8 mouse cellular contexts compared by ENCODE assay signal in the genomic region with DNA sequence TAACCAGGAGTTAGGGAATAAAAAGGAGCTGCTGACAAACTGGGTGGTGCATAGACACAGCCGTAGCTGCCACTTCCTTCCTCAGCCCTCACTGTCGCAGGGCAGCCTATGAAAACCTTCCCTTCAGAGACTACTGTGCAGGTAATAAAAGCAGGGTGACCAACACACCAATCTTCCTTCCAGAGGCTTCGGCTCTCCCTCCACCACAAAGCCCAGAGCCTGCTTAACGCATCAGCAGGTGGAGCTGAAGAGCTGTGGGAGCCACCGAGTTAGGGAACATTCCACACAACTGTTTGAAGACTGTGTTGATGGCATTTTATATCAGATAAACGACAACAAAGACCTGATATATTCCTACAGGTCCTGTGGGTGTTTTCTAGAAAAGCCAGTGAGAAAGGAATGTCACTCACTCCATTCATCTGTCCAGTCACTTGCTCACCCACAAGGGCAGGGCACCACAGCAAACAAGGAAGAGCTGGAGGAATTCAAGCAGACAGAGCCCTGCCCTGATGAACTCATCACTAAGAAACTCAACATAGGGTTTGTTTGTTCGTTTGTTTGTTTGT. TPM values are rescaled to one million over a fixed set of nuclear protein-coding genes. Genes with fewer than 3 reads are reported as not detected.
A peak's percentile ranks its signal among the peaks of the same experiment; 100 is the strongest.
DNase-seq lines count a peak whose midpoint lies in the region; ATAC-seq and TF ChIP-seq lines count a peak whose summit lies in the region.

No protein-coding gene starts in this region.

- no peak overlapping the region for H3K4me3 ChIP-seq in neural tube, embryonic 13.5 days
- H3K4me3 ChIP-seq in thymus, adult 2 months (ENCODE audit: control insufficient read depth, insufficient read depth, low read length) = no peak overlapping the region

- intact Hi-C loops in heart, postnatal 10 days (cut with DNase I) = loop anchor here (1.0 kb wide), 1 partner anchor 132 kb away; no protein-coding TSS in a partner anchor

- H3K4me1 ChIP-seq in neural tube, embryonic 13.5 days (replicated peaks) = peaks cover 6% of the 10 kb centered on the region
- H3K4me1 ChIP-seq in thymus, adult 2 months (replicated peaks; ENCODE audit: control insufficient read depth, insufficient read depth, low read length) = no peaks in the 10 kb centered on the region

- no peaks in the 10 kb centered on the region for H3K27me3 ChIP-seq in neural tube, embryonic 13.5 days
- H3K27me3 ChIP-seq in thymus, adult 2 months (ENCODE audit: control insufficient read depth, insufficient read depth, low read length) = no peaks in the 10 kb centered on the region

- no peak overlapping the region for H3K9ac ChIP-seq in neural tube, embryonic 13.5 days

- WGBS in neural tube, embryonic 13.5 days = 41% methylated on average over 7 of the region's 7 CpGs
- 20% methylated on average over 7 of the region's 7 CpGs for WGBS in thymus, adult 2 months

- TF ChIP-seq POLR2A in thymus, adult 2 months (IDR thresholded peaks at IDR 0.05; ENCODE audit: control insufficient read depth, extremely low read depth, insufficient read depth, low read length, poor library complexity) = no peak

- no peak overlapping the region for H3K27ac ChIP-seq in neural tube, embryonic 13.5 days (replicated peaks)
- H3K27ac ChIP-seq in thymus, adult 2 months (ENCODE audit: control insufficient read depth, insufficient read depth, low read length) = no peak overlapping the region

- H3K36me3 ChIP-seq in neural tube, embryonic 13.5 days = no peaks in the 10 kb centered on the region
- H3K36me3 ChIP-seq in thymus, adult 2 months (ENCODE audit: control insufficient read depth, insufficient read depth, low read length) = no peaks in the 10 kb centered on the region

- no peaks in the 10 kb centered on the region for H3K9me3 ChIP-seq in neural tube, embryonic 13.5 days

- DNase-seq in heart, postnatal 10 days = peak; percentile 21 to 25
- no peak for DNase-seq in heart, adult 8-10 months (ENCODE audit: low spot score)
- DNase-seq in neural tube, embryonic 10.5 days (ENCODE audit: extremely low spot score, low spot score) = no peak
- DNase-seq in retina, postnatal 1 day = peak; percentile 25
- DNase-seq in spleen, adult 18-20 months = no peak
- no peak for DNase-seq in thymus, adult 2 months

- ATAC-seq in neural tube, embryonic 13.5 days (ENCODE audit: low read depth) = peak; percentile 50; the same call in 1 of the 2 replicates
- ATAC-seq in hematopoietic stem cell, adult 5-6 weeks (replicated peaks in 1 of 2; ENCODE audit: insufficient read depth in 1 of 2, low FRiP score in 2 of 2, low TSS enrichment in 1 of 2, low read depth in 1 of 2, poor library complexity in 2 of 2, severe bottlenecking in 2 of 2) = 0 out of 4 replicates have a peak, but pooled peaks have one; percentile 17 to 39

- no peak overlapping the region for H3K4me2 ChIP-seq in neural tube, embryonic 13.5 days

- TF ChIP-seq CTCF in thymus, adult 2 months (IDR thresholded peaks at IDR 0.05; ENCODE audit: borderline replicate concordance, control insufficient read depth, extremely low read depth, insufficient read depth, low read length, poor library complexity) = no peak

RNA-seq across cellular contexts. Expression of a gene that starts 10.6 kb away (rescaled TPM):
- total RNA-seq in heart, postnatal 10 days (2021) = 1 to 10 TPM in 1 of 2 experiments, under 1 TPM in 1; 0.89 to 1.5 TPM
- 1 to 10 TPM in 1 of 4 experiments, under 1 TPM in 3; 0.30 to 1.0 (median 0.52) TPM for total RNA-seq in heart, adult 8-10 months (2022)
- polyA plus RNA-seq in neural tube, embryonic 13.5 days (2015; fragmentation: Nextera tagmentation; extraction: Ambion mirVana) = 4.0 and 6.9 TPM in 2 replicates
- total RNA-seq in hematopoietic stem cell, adult 5-6 weeks (2017) = 12.6 and 17.5 TPM in 2 replicates
- polyA plus RNA-seq in thymus, adult 2 months (2012; rRNA removed) = 0.10 TPM in 1 of 2 replicates, not detected in the other

Comparison
In these comparisons a context has a peak if more than half of its experiments do, and no peak if none do; other contexts are left out.
1. DNase-seq: peak in heart, postnatal 10 days (2 of 2) and retina, postnatal 1 day (single experiment); none in heart, adult 8-10 months (single experiment), neural tube, embryonic 10.5 days (single experiment), spleen, adult 18-20 months (0 of 2) and thymus, adult 2 months (single experiment).